Mouse (Mus musculus): Measurements from ENCODE around the gene Zfp652. TPM values are rescaled to one million over a fixed set of nuclear protein-coding genes. Genes with fewer than 3 reads are reported as not detected.

The Zfp652 gene
- polyA plus RNA-seq, 1 experiment from 2014 or later: 10.0 TPM

DNA sequence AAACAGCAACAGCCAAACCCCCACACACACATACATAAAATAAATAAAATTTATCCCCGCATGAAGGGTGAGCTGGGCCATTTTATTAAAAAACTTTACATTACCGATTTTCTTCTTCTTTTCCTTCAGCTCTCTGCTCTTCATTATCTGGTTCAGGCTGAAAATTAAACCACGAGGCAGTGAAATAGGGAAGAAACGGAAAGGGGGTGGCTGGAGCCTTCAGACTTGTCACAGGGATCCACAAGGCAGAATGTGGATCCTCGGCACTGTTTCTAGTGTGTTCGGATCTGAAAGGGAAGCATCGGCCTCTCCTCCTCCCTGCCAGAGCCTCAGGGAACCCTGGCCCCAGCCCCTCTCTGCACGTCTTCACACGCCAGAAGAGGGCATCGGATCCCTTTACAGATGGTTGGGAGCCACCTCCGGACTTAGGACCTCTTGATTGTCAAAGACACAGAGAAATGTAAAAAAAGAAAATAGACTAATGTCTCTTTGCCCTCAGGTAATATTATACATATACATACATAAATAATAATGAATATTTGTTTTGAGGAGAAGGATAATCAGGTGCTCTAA, 25.3 kb upstream of the Zfp652 start:
- Histone ChIP-seq H3K4me2 (no peak overlapping the region), H3K27ac (replicated peaks) (no peak overlapping the region), H3K4me3 (no peak overlapping the region), H3K9ac (0 out of 2 replicates have a peak overlapping the region, but pooled peaks have one; percentile 19), H3K36me3 (no peaks in the 10 kb centered on the region), H3K27me3 (replicated peaks) (no peaks in the 10 kb centered on the region), H3K9me3 (no peaks in the 10 kb centered on the region), H3K4me1 (peaks cover 17% of the 10 kb centered on the region)
- no peak for ATAC-seq (ENCODE audit: extremely low read depth, insufficient number of reproducible peaks, low FRiP score, low TSS enrichment)
- 38% methylated on average over 11 of the region's 11 CpGs for WGBS

- no peaks in the 10 kb centered on the region for H3K27me3 ChIP-seq (replicated peaks)
- 0 out of 2 replicates have a peak overlapping the region, but pooled peaks have one; percentile 3 for H3K4me3 ChIP-seq
- H3K4me1 ChIP-seq: peaks cover 17% of the 10 kb centered on the region
- H3K9me3 ChIP-seq: no peaks in the 10 kb centered on the region
- WGBS: 39% methylated on average over 6 of the region's 6 CpGs
- H3K9ac ChIP-seq: peak overlapping the region; percentile 52; the same call in 1 of the 2 replicates
- H3K4me2 ChIP-seq: peak overlapping the region; percentile 53
- H3K36me3 ChIP-seq: no peaks in the 10 kb centered on the region
- peak overlapping the region; percentile 51 for H3K27ac ChIP-seq (replicated peaks)
- no peak for ATAC-seq (ENCODE audit: extremely low read depth, insufficient number of reproducible peaks, low FRiP score, low TSS enrichment)
Observed at GRCm38 (mm10) chr11:95688515-95688914, 24.0 kb upstream of the Zfp652 start.

GRCm38 (mm10) chr11:95688981-95689380, 23.5 kb upstream of the Zfp652 start:
- H3K27ac ChIP-seq (replicated peaks): peak overlapping the region; percentile 51
- ATAC-seq (ENCODE audit: extremely low read depth, insufficient number of reproducible peaks, low FRiP score, low TSS enrichment): no peak
- no peaks in the 10 kb centered on the region for H3K27me3 ChIP-seq (replicated peaks)
- 22% methylated on average over 7 of the region's 7 CpGs for WGBS
- H3K9ac ChIP-seq: peak overlapping the region; percentile 52; the same call in 1 of the 2 replicates
- H3K4me3 ChIP-seq: 0 out of 2 replicates have a peak overlapping the region, but pooled peaks have one; percentile 3
- H3K36me3 ChIP-seq: no peaks in the 10 kb centered on the region
- peak overlapping the region; percentile 53 for H3K4me2 ChIP-seq
- H3K4me1 ChIP-seq: peaks cover 17% of the 10 kb centered on the region
- no peaks in the 10 kb centered on the region for H3K9me3 ChIP-seq

DNA sequence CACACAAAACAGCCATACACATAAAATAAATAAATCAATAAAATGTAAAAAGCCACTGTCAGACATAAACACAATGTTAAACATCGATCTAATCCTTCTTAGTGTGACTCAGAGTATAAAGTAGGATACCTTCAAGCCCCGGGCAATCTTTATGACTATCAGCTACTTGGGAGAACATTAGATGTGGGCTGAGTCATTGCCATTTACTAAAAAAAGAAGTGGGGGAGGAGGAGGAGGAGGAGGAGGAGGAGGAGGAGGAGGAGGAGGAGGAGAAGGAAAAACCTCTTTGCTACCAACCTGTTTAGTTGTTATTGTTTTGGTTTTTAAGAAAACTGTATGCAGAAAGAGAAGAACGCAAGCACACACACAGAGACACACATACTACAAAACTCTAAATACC, 22.9 kb upstream of the Zfp652 start:
- no peak overlapping the region for H3K4me3 ChIP-seq
- WGBS: 63% methylated on average over 3 of the region's 3 CpGs
- no peak overlapping the region for H3K9ac ChIP-seq
- peaks cover 17% of the 10 kb centered on the region for H3K4me1 ChIP-seq
- H3K4me2 ChIP-seq: no peak overlapping the region
- no peaks in the 10 kb centered on the region for H3K36me3 ChIP-seq
- H3K27ac ChIP-seq (replicated peaks): no peak overlapping the region
- no peak for ATAC-seq (ENCODE audit: extremely low read depth, insufficient number of reproducible peaks, low FRiP score, low TSS enrichment)
- H3K9me3 ChIP-seq: no peaks in the 10 kb centered on the region
- H3K27me3 ChIP-seq (replicated peaks): no peaks in the 10 kb centered on the region

GRCm38 (mm10) chr11:95698541-95698940, 13.9 kb upstream of the Zfp652 start:
- Histone ChIP-seq H3K9me3 (no peaks in the 10 kb centered on the region), H3K27me3 (replicated peaks) (no peaks in the 10 kb centered on the region), H3K4me1 (no peaks in the 10 kb centered on the region), H3K4me3 (no peak overlapping the region), H3K36me3 (no peaks in the 10 kb centered on the region), H3K4me2 (no peak overlapping the region), H3K9ac (no peak overlapping the region), H3K27ac (replicated peaks) (no peak overlapping the region)
- WGBS: 74% methylated on average over 5 of the region's 5 CpGs
- no peak for ATAC-seq (ENCODE audit: extremely low read depth, insufficient number of reproducible peaks, low FRiP score, low TSS enrichment)

DNA sequence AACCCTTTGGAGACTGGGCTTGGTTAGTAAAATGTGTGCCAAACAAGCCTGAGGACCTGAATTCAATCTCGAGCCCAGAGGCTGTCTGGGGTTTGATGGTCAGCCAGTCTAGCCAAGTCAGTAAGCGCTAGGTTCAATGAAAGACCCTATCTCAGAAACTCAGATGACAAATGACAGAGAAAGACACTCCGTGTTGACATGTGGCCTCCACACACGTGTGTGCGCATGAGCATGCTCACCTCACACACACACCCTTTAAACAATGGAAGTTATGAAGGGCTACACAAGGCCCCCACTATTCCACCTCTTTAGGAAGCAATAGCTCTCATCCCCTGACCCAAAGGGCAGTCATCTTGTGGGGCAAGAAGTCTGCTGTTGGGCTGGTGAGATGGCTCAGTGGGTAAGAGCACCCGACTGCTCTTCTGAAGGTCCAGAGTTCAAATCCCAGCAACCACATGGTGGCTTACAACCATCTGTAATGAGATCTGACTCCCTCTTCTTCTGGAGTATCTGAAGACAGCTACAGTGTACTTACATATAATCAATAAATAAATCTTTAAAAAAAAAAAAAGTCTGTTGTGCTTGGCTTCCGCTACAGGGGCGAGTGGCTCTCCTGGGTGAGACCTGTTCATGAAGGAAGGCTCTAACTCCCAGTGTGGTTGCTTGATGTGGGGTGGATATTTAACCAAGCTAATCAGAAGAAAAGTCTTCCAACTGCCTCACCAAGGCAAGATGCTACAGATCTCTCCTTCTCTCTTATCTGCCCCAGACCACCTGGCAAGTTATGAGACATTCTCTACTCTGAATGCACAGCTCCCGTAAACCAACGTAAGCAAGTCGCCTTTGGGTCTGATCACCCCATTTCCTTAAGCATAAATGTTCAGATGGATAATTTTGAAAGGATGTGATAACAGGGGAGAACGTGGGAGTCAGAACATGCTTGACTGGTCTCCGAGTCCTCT, 11.4 kb upstream of the Zfp652 start:
- Histone ChIP-seq H3K27me3 (replicated peaks) (no peaks in the 10 kb centered on the region), H3K27ac (replicated peaks) (no peak overlapping the region), H3K4me1 (no peaks in the 10 kb centered on the region), H3K9ac (no peak overlapping the region), H3K36me3 (no peaks in the 10 kb centered on the region), H3K4me3 (no peak overlapping the region), H3K4me2 (no peak overlapping the region), H3K9me3 (no peaks in the 10 kb centered on the region)
- no peak for ATAC-seq (ENCODE audit: extremely low read depth, insufficient number of reproducible peaks, low FRiP score, low TSS enrichment)
- 82% methylated on average over 13 of the region's 13 CpGs for WGBS

- ATAC-seq (ENCODE audit: extremely low read depth, insufficient number of reproducible peaks, low FRiP score, low TSS enrichment): no peak
- Histone ChIP-seq H3K36me3 (no peaks in the 10 kb centered on the region), H3K27me3 (replicated peaks) (no peaks in the 10 kb centered on the region), H3K4me1 (no peaks in the 10 kb centered on the region), H3K4me2 (no peak overlapping the region), H3K9me3 (no peaks in the 10 kb centered on the region), H3K27ac (replicated peaks) (no peak overlapping the region), H3K9ac (no peak overlapping the region), H3K4me3 (no peak overlapping the region)
- 77% methylated on average over 12 of the region's 12 CpGs for WGBS
Observed at GRCm38 (mm10) chr11:95704032-95704969, 8.2 kb upstream of the Zfp652 start.

GRCm38 (mm10) chr11:95704970-95705330, 7.5 kb upstream of the Zfp652 start:
- 60% methylated on average over 4 of the region's 4 CpGs for WGBS

GRCm38 (mm10) chr11:95709534-95710040, 2.9 kb upstream of the Zfp652 start:
- H3K36me3 ChIP-seq: no peaks in the 10 kb centered on the region
- no peak for ATAC-seq (ENCODE audit: extremely low read depth, insufficient number of reproducible peaks, low FRiP score, low TSS enrichment)
- H3K27me3 ChIP-seq (replicated peaks): no peaks in the 10 kb centered on the region
- no peak overlapping the region for H3K4me2 ChIP-seq
- no peak overlapping the region for H3K27ac ChIP-seq (replicated peaks)
- peaks cover 14% of the 10 kb centered on the region for H3K4me1 ChIP-seq
- no peak overlapping the region for H3K9ac ChIP-seq
- H3K9me3 ChIP-seq: no peaks in the 10 kb centered on the region
- 80% methylated on average over 6 of the region's 6 CpGs for WGBS
- H3K4me3 ChIP-seq: no peak overlapping the region

More at GRCm38 (mm10) chr11:95704970-95705330, 7.5 kb upstream of the Zfp652 start:
- H3K4me2 ChIP-seq: no peak overlapping the region
- H3K36me3 ChIP-seq: no peaks in the 10 kb centered on the region
- 0 out of 2 replicates have a peak overlapping the region, but pooled peaks have one; percentile 36 for H3K27ac ChIP-seq (replicated peaks)
- no peak overlapping the region for H3K9ac ChIP-seq
- ATAC-seq (ENCODE audit: extremely low read depth, insufficient number of reproducible peaks, low FRiP score, low TSS enrichment): no peak
- H3K27me3 ChIP-seq (replicated peaks): no peaks in the 10 kb centered on the region
- H3K9me3 ChIP-seq: no peaks in the 10 kb centered on the region
- H3K4me1 ChIP-seq: no peaks in the 10 kb centered on the region
- no peak overlapping the region for H3K4me3 ChIP-seq

GRCm38 (mm10) chr11:95710478-95710877, 2.0 kb upstream of the Zfp652 start:
- H3K27ac ChIP-seq (replicated peaks): no peak overlapping the region
- no peaks in the 10 kb centered on the region for H3K9me3 ChIP-seq
- H3K27me3 ChIP-seq (replicated peaks): no peaks in the 10 kb centered on the region
- H3K4me1 ChIP-seq: peaks cover 23% of the 10 kb centered on the region
- no peak overlapping the region for H3K9ac ChIP-seq
- H3K4me2 ChIP-seq: no peak overlapping the region
- 67% methylated on average over 7 of the region's 7 CpGs for WGBS
- H3K36me3 ChIP-seq: no peaks in the 10 kb centered on the region
- no peak overlapping the region for H3K4me3 ChIP-seq
- no peak for ATAC-seq (ENCODE audit: extremely low read depth, insufficient number of reproducible peaks, low FRiP score, low TSS enrichment)
